Comparison of ENCODE assay signal across 21 mouse cellular contexts in the genomic region with DNA sequence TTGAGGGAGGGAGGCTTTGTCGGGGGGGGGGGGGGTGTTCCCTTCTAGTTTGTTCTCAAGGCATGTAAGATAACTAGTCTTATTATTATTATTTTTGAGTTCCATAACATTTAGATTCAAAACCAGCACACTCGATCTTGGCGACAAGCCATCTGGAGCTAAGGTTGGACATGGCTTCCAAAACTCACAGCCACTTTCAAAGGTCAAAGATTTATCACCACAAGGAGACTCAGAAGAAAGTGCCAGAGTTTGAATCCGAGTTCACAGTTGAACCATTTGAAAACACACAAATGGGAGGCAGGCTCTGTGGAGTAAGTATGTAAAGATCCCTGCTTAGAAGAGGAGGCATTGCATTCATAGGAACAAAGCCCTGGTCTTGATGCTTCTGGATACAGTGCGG.
A peak's percentile ranks its signal among the peaks of the same experiment; 100 is the strongest.
DNase-seq lines count a peak whose midpoint lies in the region; ATAC-seq and TF ChIP-seq lines count a peak whose summit lies in the region.
"Had no signal": no experiment of that assay in that cellular context is flagged by ENCODE, and none has a peak within 500 bp of the region (broad histone marks: within the 10 kb centered on the region; RNA-seq: fewer than 3 reads in every experiment).

No protein-coding gene starts in this region.

- no peak overlapping the region for H3K4me3 ChIP-seq in heart, embryonic 11.5 days (ENCODE audit: low read depth, low read length)
- no peak overlapping the region for H3K4me3 ChIP-seq in liver, adult 2 months (ENCODE audit: insufficient read depth, low read depth, low read length)
- no peak overlapping the region for H3K4me3 ChIP-seq in midbrain, embryonic 14.5 days (replicated peaks; ENCODE audit: low read depth, low read length)
- H3K4me3 ChIP-seq in midbrain, embryonic 16.5 days (ENCODE audit: low read depth, low read length) = no peak overlapping the region
- H3K4me3 ChIP-seq: embryonic facial prominence, embryonic 10.5 days; forebrain, embryonic 15.5 days; heart, embryonic 12.5 days; hindbrain, embryonic 13.5 days; limb, embryonic 15.5 days; neural tube, embryonic 12.5 days had no signal

- DNase-seq in heart, postnatal 4 days = peak; percentile 59
- peak; percentile 23 for DNase-seq in liver, adult 2 months (ENCODE audit: extremely low read depth, low read depth, low spot score)
- DNase-seq in liver = no peak
- no peak for DNase-seq in midbrain, embryonic 14.5 days
- DNase-seq in thymus, postnatal 10 days (ENCODE audit: low spot score in 2 of 2) = no peak
- DNase-seq: cerebellum, adult 11 months; cerebellum, adult 9-11 months; kidney, adult 11 months; left cerebral cortex, postnatal 4 days; right cerebral cortex, postnatal 25 days; spleen, adult 18-20 months; thymus, postnatal 14 days had no signal

- H3K27me3 ChIP-seq in heart, embryonic 11.5 days (ENCODE audit: control insufficient read depth, insufficient read depth, low read length) = no peaks in the 10 kb centered on the region
- H3K27me3 ChIP-seq in liver, adult 2 months (ENCODE audit: control insufficient read depth, insufficient read depth, low read length) = no peaks in the 10 kb centered on the region
- H3K27me3 ChIP-seq in midbrain, embryonic 14.5 days (ENCODE audit: control insufficient read depth, insufficient read depth, low read length) = no peaks in the 10 kb centered on the region
- no peaks in the 10 kb centered on the region for H3K27me3 ChIP-seq in midbrain, embryonic 16.5 days (ENCODE audit: control insufficient read depth, insufficient read depth, low read depth, low read length)
- H3K27me3 ChIP-seq: forebrain, embryonic 15.5 days; heart, embryonic 12.5 days; hindbrain, embryonic 13.5 days; limb, embryonic 15.5 days; neural tube, embryonic 12.5 days had no signal

- WGBS in heart, embryonic 11.5 days (ENCODE audit: insufficient replicate concordance) = 86% methylated on average over 5 of the region's 5 CpGs
- WGBS in liver, adult 2 months = 71% methylated on average over 5 of the region's 5 CpGs
- WGBS in midbrain, embryonic 14.5 days = 87% methylated on average over 5 of the region's 5 CpGs
- WGBS in midbrain, embryonic 16.5 days = 90% methylated on average over 5 of the region's 5 CpGs

- H3K9me3 ChIP-seq in heart, embryonic 11.5 days (replicated peaks; ENCODE audit: control insufficient read depth, low read length) = no peaks in the 10 kb centered on the region
- H3K9me3 ChIP-seq in midbrain, embryonic 14.5 days (ENCODE audit: control insufficient read depth, low read length) = no peaks in the 10 kb centered on the region
- H3K9me3 ChIP-seq in midbrain, embryonic 16.5 days (replicated peaks; ENCODE audit: control insufficient read depth, low read length, poor library complexity, severe bottlenecking) = no peaks in the 10 kb centered on the region
- H3K9me3 ChIP-seq: embryonic facial prominence, embryonic 10.5 days; forebrain, embryonic 15.5 days; heart, embryonic 12.5 days; hindbrain, embryonic 13.5 days; limb, embryonic 15.5 days; neural tube, embryonic 12.5 days had no signal

- H3K36me3 ChIP-seq in heart, embryonic 11.5 days (ENCODE audit: control insufficient read depth, insufficient read depth, low read length) = no peaks in the 10 kb centered on the region
- H3K36me3 ChIP-seq in liver, adult 2 months (ENCODE audit: control insufficient read depth, insufficient read depth, low read length) = no peaks in the 10 kb centered on the region
- H3K36me3 ChIP-seq in midbrain, embryonic 14.5 days (ENCODE audit: control insufficient read depth, insufficient read depth, low read length) = no peaks in the 10 kb centered on the region
- H3K36me3 ChIP-seq in midbrain, embryonic 16.5 days (ENCODE audit: control insufficient read depth, insufficient read depth, low read length) = no peaks in the 10 kb centered on the region
- H3K36me3 ChIP-seq: forebrain, embryonic 15.5 days; hindbrain, embryonic 13.5 days; limb, embryonic 15.5 days; neural tube, embryonic 12.5 days had no signal

- H3K4me1 ChIP-seq in heart, embryonic 11.5 days (ENCODE audit: control insufficient read depth, insufficient read depth, low read length) = peaks cover 32% of the 10 kb centered on the region
- no peaks in the 10 kb centered on the region for H3K4me1 ChIP-seq in liver, adult 2 months (ENCODE audit: control insufficient read depth, insufficient read depth, low read length)
- H3K4me1 ChIP-seq in midbrain, embryonic 14.5 days (ENCODE audit: control insufficient read depth, insufficient read depth, low read length) = peaks cover 27% of the 10 kb centered on the region
- peaks cover 19% of the 10 kb centered on the region for H3K4me1 ChIP-seq in midbrain, embryonic 16.5 days (ENCODE audit: control insufficient read depth, insufficient read depth, low read length)

- H3K27ac ChIP-seq in heart, embryonic 11.5 days (ENCODE audit: low read depth, low read length) = no peak overlapping the region
- no peak overlapping the region for H3K27ac ChIP-seq in liver, adult 2 months (replicated peaks; ENCODE audit: insufficient read depth, low read depth, low read length)
- 0 out of 2 replicates have a peak overlapping the region, but pooled peaks have one; percentile 13 for H3K27ac ChIP-seq in midbrain, embryonic 14.5 days (replicated peaks; ENCODE audit: low read depth, low read length)
- H3K27ac ChIP-seq in midbrain, embryonic 16.5 days (ENCODE audit: low read length) = no peak overlapping the region
- H3K27ac ChIP-seq: embryonic facial prominence, embryonic 10.5 days; forebrain, embryonic 15.5 days; limb, embryonic 15.5 days; neural tube, embryonic 12.5 days had no signal

- H3K9ac ChIP-seq in heart, embryonic 11.5 days (ENCODE audit: low read depth, low read length) = no peak overlapping the region
- H3K9ac ChIP-seq in liver, adult 2 months (ENCODE audit: low read depth, low read length) = no peak overlapping the region
- H3K9ac ChIP-seq in midbrain, embryonic 14.5 days (replicated peaks; ENCODE audit: low read length) = no peak overlapping the region
- H3K9ac ChIP-seq in midbrain, embryonic 16.5 days (ENCODE audit: low read depth, low read length) = no peak overlapping the region
- H3K9ac ChIP-seq: forebrain, embryonic 15.5 days; heart, embryonic 12.5 days; hindbrain, embryonic 13.5 days; limb, embryonic 15.5 days; neural tube, embryonic 12.5 days had no signal

- no peak for TF ChIP-seq POLR2A in liver, adult 2 months (IDR thresholded peaks at IDR 0.05; ENCODE audit: extremely low read depth, insufficient read depth, low read length)

- ATAC-seq in heart, embryonic 11.5 days (replicated peaks; ENCODE audit: insufficient number of reproducible peaks, low FRiP score, low TSS enrichment) = no peak
- no peak for ATAC-seq in midbrain, embryonic 14.5 days (ENCODE audit: low FRiP score, low TSS enrichment)
- no peak for ATAC-seq in midbrain, embryonic 16.5 days
- ATAC-seq: activated CD4-positive, CD25-positive, alpha-beta regulatory T cell, adult 4 months; forebrain, embryonic 15.5 days had no signal

- peaks cover 3% of the 10 kb centered on the region; the same call in 1 of the 2 replicates for H3K79me2 ChIP-seq in liver, adult 2 months (ENCODE audit: control insufficient read depth, insufficient read depth, low read length)

- no peak for TF ChIP-seq CTCF in liver, adult 2 months (IDR thresholded peaks at IDR 0.05; ENCODE audit: low read depth, low read length)

- H3K4me2 ChIP-seq in heart, embryonic 11.5 days = no peak overlapping the region
- no peak overlapping the region for H3K4me2 ChIP-seq in midbrain, embryonic 14.5 days (ENCODE audit: low read length)
- no peak overlapping the region for H3K4me2 ChIP-seq in midbrain, embryonic 16.5 days (ENCODE audit: low read length)
- H3K4me2 ChIP-seq: forebrain, embryonic 15.5 days; heart, embryonic 12.5 days; hindbrain, embryonic 13.5 days; limb, embryonic 15.5 days; neural tube, embryonic 12.5 days had no signal

Comparison
In these comparisons a context has a peak if more than half of its experiments do, and no peak if none do; other contexts are left out.
1. DNase-seq: peak in heart, postnatal 4 days (single experiment) and liver, adult 2 months (single experiment); none in liver (single experiment), midbrain, embryonic 14.5 days (single experiment) and thymus, postnatal 10 days (0 of 2).